Mouse (Mus musculus): ENCODE measurements around the gene Gpx4. TPM values are rescaled to one million over a fixed set of nuclear protein-coding genes. Genes with fewer than 3 reads are reported as not detected.

Gene Gpx4
- total and polyA plus RNA-seq, 3 experiments = 832 to 1,055 (median 860) TPM

DNA sequence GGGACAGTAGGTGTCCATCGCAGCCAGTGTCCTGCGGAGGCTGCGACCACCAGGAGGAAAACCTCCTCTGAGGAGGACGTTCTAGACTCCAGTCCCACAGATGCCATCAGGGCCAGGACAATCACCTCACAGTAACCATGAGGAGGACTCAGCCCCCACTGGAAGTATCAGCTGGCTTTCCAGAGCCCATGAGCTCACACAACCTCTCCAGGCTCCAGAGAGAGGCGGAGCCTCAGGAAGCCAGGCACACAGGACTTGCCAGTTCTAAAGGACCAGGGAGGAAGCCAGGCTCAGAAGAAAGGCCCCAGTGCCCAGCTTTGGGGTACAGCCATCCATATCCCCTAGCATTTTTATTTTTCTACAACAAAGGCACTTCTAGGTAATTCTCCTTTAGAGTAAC, 48.6 kb downstream of the Gpx4 start:
- 76% methylated on average over 5 of the region's 5 CpGs for WGBS
- Histone ChIP-seq H3K79me2 (replicated peaks; ENCODE audit: control insufficient read depth, insufficient read depth, low read length) (peaks cover 17% of the 10 kb centered on the region), H3K36me3 (ENCODE audit: control insufficient read depth, insufficient read depth, low read length) (no peaks in the 10 kb centered on the region), H3K4me1 (ENCODE audit: control insufficient read depth, insufficient read depth, low read length) (peaks cover 27% of the 10 kb centered on the region), H3K27ac (no peak overlapping the region), H3K9ac (ENCODE audit: low read depth, low read length) (no peak overlapping the region), H3K4me3 (no peak overlapping the region), H3K27me3 (ENCODE audit: control insufficient read depth, insufficient read depth, low read length) (no peaks in the 10 kb centered on the region)
- peak in 1 of 2 experiments; percentile 42 for DNase-seq
- no peak for TF ChIP-seq POLR2A (IDR thresholded peaks at IDR 0.05; ENCODE audit: insufficient read depth, low read depth, low read length)
- TF ChIP-seq CTCF (IDR thresholded peaks at IDR 0.05) = no peak
- no peak for TF ChIP-seq EP300 (IDR thresholded peaks at IDR 0.05; ENCODE audit: insufficient read depth, low read depth, low read length)
- intact Hi-C loops (cut with DNase I) = no loop called here

DNA sequence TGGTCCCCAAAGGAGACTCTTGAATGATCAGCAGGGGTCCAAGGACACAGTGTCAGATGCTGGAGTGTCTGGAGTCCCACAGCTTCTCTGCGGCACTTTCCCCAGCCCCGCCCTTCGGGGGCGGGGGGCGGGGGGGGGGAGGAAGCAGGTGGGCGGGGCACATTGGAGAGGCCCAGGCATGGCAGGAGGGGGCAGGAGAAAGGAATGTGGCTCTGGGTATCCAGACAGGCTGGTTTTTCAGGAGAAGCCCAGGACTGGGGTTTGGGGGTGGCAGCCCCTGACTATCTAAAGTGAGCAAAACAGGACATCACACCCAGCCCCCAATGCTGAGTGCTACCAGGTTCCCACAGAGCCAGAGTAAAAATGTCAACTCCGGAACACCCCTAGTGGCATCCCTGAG, 50.3 kb downstream of the Gpx4 start:
- no peak for DNase-seq
- no peak overlapping the region for H3K27ac ChIP-seq
- no peaks in the 10 kb centered on the region for H3K27me3 ChIP-seq (ENCODE audit: control insufficient read depth, insufficient read depth, low read length)
- H3K4me3 ChIP-seq = no peak overlapping the region
- no peak for TF ChIP-seq EP300 (IDR thresholded peaks at IDR 0.05; ENCODE audit: insufficient read depth, low read depth, low read length)
- 16% methylated on average over 7 of the region's 7 CpGs for WGBS
- H3K36me3 ChIP-seq (ENCODE audit: control insufficient read depth, insufficient read depth, low read length) = no peaks in the 10 kb centered on the region
- intact Hi-C loops (cut with DNase I) = no loop called here
- H3K79me2 ChIP-seq (replicated peaks; ENCODE audit: control insufficient read depth, insufficient read depth, low read length) = peaks cover 25% of the 10 kb centered on the region
- peaks cover 35% of the 10 kb centered on the region for H3K4me1 ChIP-seq (ENCODE audit: control insufficient read depth, insufficient read depth, low read length)
- H3K9ac ChIP-seq (ENCODE audit: low read depth, low read length) = no peak overlapping the region

DNA sequence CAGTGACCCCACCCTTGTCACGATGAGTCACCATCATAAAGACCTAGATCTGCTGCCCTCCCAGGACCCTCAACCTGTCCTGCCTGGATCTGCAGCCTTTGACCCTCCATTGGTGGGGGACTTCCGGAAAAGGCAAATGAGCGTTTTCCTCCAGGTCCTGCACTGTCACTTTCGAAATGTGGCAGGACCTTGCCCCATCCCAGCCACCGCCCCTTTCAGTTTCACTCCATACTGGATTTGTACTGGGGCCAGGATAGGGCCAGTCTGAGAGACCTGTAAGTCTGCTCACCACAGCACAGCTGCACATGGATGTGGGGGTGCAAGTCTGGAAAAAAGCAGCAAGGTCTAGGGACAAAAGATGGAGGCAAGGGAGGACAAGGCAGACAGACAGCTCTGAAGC, 51.7 kb downstream of the Gpx4 start:
- 68% methylated on average over 5 of the region's 5 CpGs for WGBS
- peaks cover 35% of the 10 kb centered on the region for H3K4me1 ChIP-seq (ENCODE audit: control insufficient read depth, insufficient read depth, low read length)
- H3K9ac ChIP-seq (ENCODE audit: low read depth, low read length) = no peak overlapping the region
- no peak for DNase-seq
- H3K79me2 ChIP-seq (replicated peaks; ENCODE audit: control insufficient read depth, insufficient read depth, low read length) = peaks cover 23% of the 10 kb centered on the region
- H3K4me3 ChIP-seq = no peak overlapping the region
- intact Hi-C loops (cut with DNase I) = no loop called here
- TF ChIP-seq EP300 (IDR thresholded peaks at IDR 0.05; ENCODE audit: insufficient read depth, low read depth, low read length) (no peak), CTCF (IDR thresholded peaks at IDR 0.05) (no peak), POLR2A (IDR thresholded peaks at IDR 0.05; ENCODE audit: insufficient read depth, low read depth, low read length) (no peak)
- no peaks in the 10 kb centered on the region for H3K27me3 ChIP-seq (ENCODE audit: control insufficient read depth, insufficient read depth, low read length)
- H3K27ac ChIP-seq = no peak overlapping the region
- no peaks in the 10 kb centered on the region for H3K36me3 ChIP-seq (ENCODE audit: control insufficient read depth, insufficient read depth, low read length)

DNA sequence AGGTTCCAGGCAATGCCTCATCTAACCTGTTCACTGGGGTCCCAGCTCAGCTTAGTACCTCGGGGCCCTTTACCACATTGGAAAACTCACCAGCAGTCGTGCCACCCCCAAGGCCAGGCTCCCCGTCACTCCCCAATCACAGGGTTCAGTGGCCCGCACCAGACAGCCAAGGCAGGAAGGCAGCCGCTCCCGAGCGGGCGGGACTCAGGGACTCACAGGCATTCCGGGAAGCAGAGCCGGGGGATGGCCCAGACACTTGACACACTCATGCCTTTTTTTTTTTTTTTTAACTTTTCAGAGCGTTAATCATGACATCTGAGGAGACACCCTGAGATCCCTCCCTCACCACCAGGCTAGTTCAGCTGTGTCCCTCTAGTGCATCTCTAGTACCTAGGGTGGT, 54.0 kb downstream of the Gpx4 start:
- TF ChIP-seq CTCF (IDR thresholded peaks at IDR 0.05) (no peak), POLR2A (IDR thresholded peaks at IDR 0.05; ENCODE audit: insufficient read depth, low read depth, low read length) (no peak), EP300 (IDR thresholded peaks at IDR 0.05; ENCODE audit: insufficient read depth, low read depth, low read length) (no peak)
- Histone ChIP-seq H3K27me3 (ENCODE audit: control insufficient read depth, insufficient read depth, low read length) (no peaks in the 10 kb centered on the region), H3K27ac (peak overlapping the region; percentile 31), H3K4me1 (ENCODE audit: control insufficient read depth, insufficient read depth, low read length) (peaks cover 23% of the 10 kb centered on the region), H3K4me3 (peak overlapping the region; percentile 83; the same call in 1 of the 2 replicates), H3K79me2 (replicated peaks; ENCODE audit: control insufficient read depth, insufficient read depth, low read length) (peaks cover 16% of the 10 kb centered on the region), H3K9ac (ENCODE audit: low read depth, low read length) (peak overlapping the region; percentile 56), H3K36me3 (ENCODE audit: control insufficient read depth, insufficient read depth, low read length) (no peaks in the 10 kb centered on the region)
- DNase-seq = peak in 1 of 2 experiments; percentile 56
- 31% methylated on average over 11 of the region's 11 CpGs for WGBS
- intact Hi-C loops (cut with DNase I) = no loop called here

DNA sequence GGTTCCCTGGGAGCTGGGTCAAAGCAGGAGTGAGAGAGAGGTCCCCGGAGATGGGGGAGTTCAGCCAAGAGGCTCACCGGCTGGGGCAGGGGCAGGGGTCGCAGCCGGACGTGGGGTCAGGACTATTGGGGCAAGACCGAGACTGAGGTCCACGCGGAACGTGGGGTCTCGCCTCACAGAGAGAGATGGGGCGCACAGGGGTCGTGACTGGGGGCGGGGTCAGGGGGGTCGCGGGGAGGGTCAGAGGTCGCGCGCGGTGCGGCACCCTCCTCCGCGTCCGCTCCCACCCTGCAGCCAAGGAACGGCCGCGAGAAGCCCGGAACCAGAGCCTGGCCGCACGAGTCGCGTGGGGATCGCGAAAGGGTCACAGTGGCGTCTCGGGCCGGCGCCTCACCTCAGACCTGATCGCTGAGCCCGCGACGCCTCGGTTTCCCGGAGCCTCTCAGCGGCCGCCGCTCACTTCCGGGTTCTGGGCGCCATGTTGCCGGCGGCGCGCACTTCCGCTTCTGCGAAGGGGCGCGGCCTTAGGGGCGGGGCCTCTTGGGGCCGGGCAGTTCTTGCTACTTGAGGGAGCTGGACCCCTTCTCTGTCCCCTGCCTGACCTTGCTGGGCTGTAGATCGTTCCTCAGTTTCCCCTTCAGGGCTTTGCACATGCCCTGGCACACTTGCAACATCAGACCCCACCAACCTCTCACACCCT, 55.4 kb downstream of the Gpx4 start:
- Histone ChIP-seq H3K27ac (peak overlapping the region; percentile 95), H3K4me1 (ENCODE audit: control insufficient read depth, insufficient read depth, low read length) (peaks cover 19% of the 10 kb centered on the region), H3K4me3 (peak overlapping the region; percentile 83), H3K79me2 (replicated peaks; ENCODE audit: control insufficient read depth, insufficient read depth, low read length) (peaks cover 13% of the 10 kb centered on the region), H3K27me3 (ENCODE audit: control insufficient read depth, insufficient read depth, low read length) (no peaks in the 10 kb centered on the region), H3K36me3 (ENCODE audit: control insufficient read depth, insufficient read depth, low read length) (no peaks in the 10 kb centered on the region), H3K9ac (ENCODE audit: low read depth, low read length) (peak overlapping the region; percentile 98)
- intact Hi-C loops (cut with DNase I) = no loop called here
- under 1% methylated on average over 59 of the region's 59 CpGs for WGBS
- peak; percentile 92 to 95 for DNase-seq
- TF ChIP-seq EP300 (IDR thresholded peaks at IDR 0.05; ENCODE audit: insufficient read depth, low read depth, low read length) = no peak
- no peak for TF ChIP-seq CTCF (IDR thresholded peaks at IDR 0.05)
- peak; percentile 69; the same call in 1 of the 2 replicates for TF ChIP-seq POLR2A (IDR thresholded peaks at IDR 0.05; ENCODE audit: insufficient read depth, low read depth, low read length)

DNA sequence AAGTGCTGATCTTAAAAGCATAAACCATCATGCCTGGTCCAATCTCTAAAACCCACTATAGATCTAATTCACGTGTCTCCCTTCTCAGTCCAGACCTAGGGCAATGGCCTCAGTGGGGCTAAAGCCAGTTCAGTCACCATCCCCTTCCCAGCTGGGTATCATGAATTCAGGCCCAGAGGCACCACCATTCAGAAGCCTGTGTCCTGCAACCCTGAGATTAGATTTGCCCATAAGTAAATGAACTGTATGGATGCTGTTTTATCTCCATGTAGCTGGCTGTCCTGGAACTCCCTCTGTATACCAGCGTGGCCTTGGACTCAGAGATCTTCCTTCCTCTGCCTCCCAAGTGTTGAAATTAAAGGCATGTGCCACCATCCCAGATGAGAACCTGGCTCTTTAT, 56.1 kb downstream of the Gpx4 start:
- intact Hi-C loops (cut with DNase I) = no loop called here
- Histone ChIP-seq H3K4me1 (ENCODE audit: control insufficient read depth, insufficient read depth, low read length) (peaks cover 16% of the 10 kb centered on the region), H3K79me2 (replicated peaks; ENCODE audit: control insufficient read depth, insufficient read depth, low read length) (peaks cover 13% of the 10 kb centered on the region), H3K4me3 (no peak overlapping the region), H3K27me3 (ENCODE audit: control insufficient read depth, insufficient read depth, low read length) (no peaks in the 10 kb centered on the region), H3K36me3 (ENCODE audit: control insufficient read depth, insufficient read depth, low read length) (no peaks in the 10 kb centered on the region), H3K9ac (ENCODE audit: low read depth, low read length) (no peak overlapping the region), H3K27ac (peak overlapping the region; percentile 95)
- 76% methylated on average over 2 of the region's 2 CpGs for WGBS
- DNase-seq = no peak
- TF ChIP-seq CTCF (IDR thresholded peaks at IDR 0.05) (no peak), EP300 (IDR thresholded peaks at IDR 0.05; ENCODE audit: insufficient read depth, low read depth, low read length) (no peak), POLR2A (IDR thresholded peaks at IDR 0.05; ENCODE audit: insufficient read depth, low read depth, low read length) (no peak)

All from heart, adult 2 months (tissue).